Mouse (Mus musculus) embryonic facial prominence, embryonic 10.5 days (tissue): ENCODE data around the gene Kiss1. TPM values are rescaled to one million over a fixed set of nuclear protein-coding genes. Genes with fewer than 3 reads are reported as not detected.
A peak's percentile ranks its signal among the peaks of the same experiment; 100 is the strongest.

Experiments used
- DNase-seq: peaks from one replicate; pipeline ENCODE4 v3.0.0-alpha.2; 2017; ENCODE audit warnings: low spot score
- H3K27ac ChIP-seq: fragments of 300-500 bp; sonication (generic); replicated peaks from 2 replicates; pipeline ENCODE4 v1.5.1; 2016; ENCODE audit warnings: mild to moderate bottlenecking
- H3K27me3 ChIP-seq: fragments of 300-500 bp; sonication (generic); replicated peaks from 2 replicates; pipeline ENCODE4 v1.6.1; 2016; ENCODE audit warnings: low read depth, mild to moderate bottlenecking; ENCODE audit not compliant: poor library complexity, severe bottlenecking
- H3K36me3 ChIP-seq: fragments of 300-500 bp; sonication (generic); replicated peaks from 2 replicates; pipeline ENCODE4 v1.6.1; 2016; ENCODE audit warnings: mild to moderate bottlenecking, moderate library complexity
- H3K4me1 ChIP-seq: fragments of 300-500 bp; sonication (generic); 2 replicates; pipeline ENCODE4 v1.6.1; 2016
- H3K4me3 ChIP-seq: fragments of 300-500 bp; sonication (generic); 2 replicates; pipeline ENCODE4 v1.5.1; 2016; ENCODE audit warnings: mild to moderate bottlenecking, moderate library complexity
- H3K9me3 ChIP-seq: fragments of 300-500 bp; sonication (generic); 2 replicates; pipeline ENCODE4 v1.6.1; 2016; ENCODE audit warnings: mild to moderate bottlenecking
- WGBS: fragments of 180-500 bp; shearing (Covaris S2); methylation state at CpG from one replicate; pipeline ENCODE4 v1.1.7; 2016; 5-methylcytosine and 5-hydroxymethylcytosine counted together
- polyA plus RNA-seq: library from polyadenylated mRNA; unstranded; fragments of >200 nt; fragmentation: Nextera tagmentation; extraction: Ambion mirVana; gene quantifications from 2 replicates; pipeline ENCODE4 v1.2.1, GENCODE M21; 2016

Gene Kiss1
- polyA plus RNA-seq, 1 experiment from 2014 or later, result not detected

- H3K27ac ChIP-seq, result no peak within 1 kb of the TSS
- H3K27me3 ChIP-seq, result peaks cover 28% of the 10 kb centered on the region
- WGBS, result 87% methylated on average over 1 of the region's 1 CpGs
Observed at GRCm38 (mm10) chr1:133350210-133350609, 28.5 kb downstream of the Kiss1 start, which contains the start of gene Ren1. Gene Ren1, plus strand, starts transcription at chr1:133350510.

GRCm38 (mm10) chr1:133351762-133352161, 30.1 kb downstream of the Kiss1 start:
- Histone ChIP-seq H3K27ac (no peak overlapping the region), H3K27me3 (peaks cover 44% of the 10 kb centered on the region), H3K9me3 (no peaks in the 10 kb centered on the region), H3K4me1 (peaks cover 30% of the 10 kb centered on the region), H3K4me3 (no peak overlapping the region), H3K36me3 (no peaks in the 10 kb centered on the region)
- 62% methylated on average over 9 of the region's 9 CpGs for WGBS
- DNase-seq, result no peak

More at GRCm38 (mm10) chr1:133350210-133350609, 28.5 kb downstream of the Kiss1 start, which contains the start of gene Ren1:
- Histone ChIP-seq H3K9me3 (no peaks in the 10 kb centered on the region), H3K4me3 (no peak within 1 kb of the TSS), H3K4me1 (peaks cover 14% of the 10 kb centered on the region), H3K36me3 (no peaks in the 10 kb centered on the region)
- no peak for DNase-seq

GRCm38 (mm10) chr1:133353371-133353809, 31.7 kb downstream of the Kiss1 start:
- Histone ChIP-seq H3K36me3 (no peaks in the 10 kb centered on the region), H3K27ac (no peak overlapping the region), H3K4me1 (peaks cover 28% of the 10 kb centered on the region), H3K9me3 (no peaks in the 10 kb centered on the region), H3K4me3 (no peak overlapping the region), H3K27me3 (peaks cover 60% of the 10 kb centered on the region)
- DNase-seq, result peak; percentile 74
- WGBS, result 53% methylated on average over 12 of the region's 12 CpGs

GRCm38 (mm10) chr1:133355469-133355868, 33.8 kb downstream of the Kiss1 start:
- peaks cover 70% of the 10 kb centered on the region for H3K27me3 ChIP-seq
- H3K36me3 ChIP-seq, result no peaks in the 10 kb centered on the region
- H3K4me1 ChIP-seq, result peaks cover 28% of the 10 kb centered on the region
- no peak for DNase-seq
- H3K9me3 ChIP-seq, result no peaks in the 10 kb centered on the region
- H3K4me3 ChIP-seq, result no peak overlapping the region
- 43% methylated on average over 5 of the region's 5 CpGs for WGBS
- no peak overlapping the region for H3K27ac ChIP-seq

GRCm38 (mm10) chr1:133355912-133356311, 34.2 kb downstream of the Kiss1 start:
- H3K36me3 ChIP-seq, result no peaks in the 10 kb centered on the region
- H3K27ac ChIP-seq, result no peak overlapping the region
- H3K9me3 ChIP-seq, result no peaks in the 10 kb centered on the region
- peaks cover 28% of the 10 kb centered on the region for H3K4me1 ChIP-seq
- peaks cover 70% of the 10 kb centered on the region for H3K27me3 ChIP-seq
- no peak overlapping the region for H3K4me3 ChIP-seq
- no peak for DNase-seq
- WGBS, result 51% methylated on average over 15 of the region's 15 CpGs

GRCm38 (mm10) chr1:133356330-133356729, 34.7 kb downstream of the Kiss1 start:
- no peak overlapping the region for H3K27ac ChIP-seq
- H3K36me3 ChIP-seq, result no peaks in the 10 kb centered on the region
- no peaks in the 10 kb centered on the region for H3K9me3 ChIP-seq
- no peak overlapping the region for H3K4me3 ChIP-seq
- no peak for DNase-seq
- 60% methylated on average over 8 of the region's 8 CpGs for WGBS
- H3K27me3 ChIP-seq, result peaks cover 70% of the 10 kb centered on the region
- peaks cover 25% of the 10 kb centered on the region for H3K4me1 ChIP-seq

- no peaks in the 10 kb centered on the region for H3K36me3 ChIP-seq
- 92% methylated on average over 6 of the region's 6 CpGs for WGBS
- H3K27me3 ChIP-seq, result peaks cover 78% of the 10 kb centered on the region
- DNase-seq, result no peak
- no peaks in the 10 kb centered on the region for H3K9me3 ChIP-seq
- no peak overlapping the region for H3K27ac ChIP-seq
- no peak overlapping the region for H3K4me3 ChIP-seq
- peaks cover 35% of the 10 kb centered on the region for H3K4me1 ChIP-seq
Observed at GRCm38 (mm10) chr1:133361006-133361405, 39.3 kb downstream of the Kiss1 start.

GRCm38 (mm10) chr1:133362103-133362502, 40.4 kb downstream of the Kiss1 start:
- WGBS, result 89% methylated on average over 5 of the region's 5 CpGs
- peaks cover 78% of the 10 kb centered on the region for H3K27me3 ChIP-seq
- DNase-seq, result no peak

GRCm38 (mm10) chr1:133363276-133364021, 41.8 kb downstream of the Kiss1 start, which contains the start of gene Etnk2:
Gene Etnk2, plus strand, starts transcription at chr1:133363572.
- WGBS, result under 1% methylated on average over 52 of the region's 52 CpGs
- H3K4me3 ChIP-seq, result peak within 1 kb of the TSS; percentile 81
- H3K36me3 ChIP-seq, result no peaks in the 10 kb centered on the region
- H3K27ac ChIP-seq, result peak within 1 kb of the TSS; percentile 36
- peak; percentile 92 for DNase-seq
- peaks cover 48% of the 10 kb centered on the region for H3K4me1 ChIP-seq
- H3K27me3 ChIP-seq, result peaks cover 65% of the 10 kb centered on the region
- H3K9me3 ChIP-seq, result no peaks in the 10 kb centered on the region

More at GRCm38 (mm10) chr1:133362103-133362502, 40.4 kb downstream of the Kiss1 start:
- no peaks in the 10 kb centered on the region for H3K36me3 ChIP-seq
- no peaks in the 10 kb centered on the region for H3K9me3 ChIP-seq
- H3K4me3 ChIP-seq, result no peak overlapping the region
- H3K27ac ChIP-seq, result no peak overlapping the region
- peaks cover 34% of the 10 kb centered on the region for H3K4me1 ChIP-seq

GRCm38 (mm10) chr1:133364022-133364630, 42.5 kb downstream of the Kiss1 start:
- DNase-seq, result no peak
- H3K4me1 ChIP-seq, result peaks cover 54% of the 10 kb centered on the region
- peak overlapping the region; percentile 36; the same call in 1 of the 2 replicates for H3K27ac ChIP-seq
- no peaks in the 10 kb centered on the region for H3K36me3 ChIP-seq
- WGBS, result 2% methylated on average over 27 of the region's 27 CpGs
- peak overlapping the region; percentile 81 for H3K4me3 ChIP-seq
- peaks cover 64% of the 10 kb centered on the region for H3K27me3 ChIP-seq
- no peaks in the 10 kb centered on the region for H3K9me3 ChIP-seq

- Histone ChIP-seq H3K4me3 (no peak overlapping the region), H3K27ac (no peak overlapping the region), H3K36me3 (no peaks in the 10 kb centered on the region), H3K4me1 (peaks cover 56% of the 10 kb centered on the region), H3K27me3 (peaks cover 64% of the 10 kb centered on the region), H3K9me3 (no peaks in the 10 kb centered on the region)
- DNase-seq, result no peak
- 40% methylated on average over 2 of the region's 2 CpGs for WGBS
Observed at GRCm38 (mm10) chr1:133364890-133365289, 43.2 kb downstream of the Kiss1 start.

GRCm38 (mm10) chr1:133366951-133367605, 45.4 kb downstream of the Kiss1 start:
- peaks cover 61% of the 10 kb centered on the region for H3K27me3 ChIP-seq
- H3K36me3 ChIP-seq, result no peaks in the 10 kb centered on the region
- peak overlapping the region; percentile 23; the same call in 1 of the 2 replicates for H3K4me3 ChIP-seq
- peaks cover 64% of the 10 kb centered on the region for H3K4me1 ChIP-seq
- no peaks in the 10 kb centered on the region for H3K9me3 ChIP-seq
- H3K27ac ChIP-seq, result peak overlapping the region; percentile 77
- 38% methylated on average over 10 of the region's 10 CpGs for WGBS
- peak; percentile 27 for DNase-seq
